Mouse (Mus musculus) liver, embryonic 14.5 days (tissue): ENCODE results near the gene Cpne6. TPM values are rescaled to one million over a fixed set of nuclear protein-coding genes. Genes with fewer than 3 reads are reported as not detected.

Source experiments
- ATAC-seq: fragments of 200-750 bp; cut with Nextera tagmentation; 2 replicates; pipeline ENCODE4 v1.8.0; 2017; ENCODE audit warnings: moderate number of reproducible peaks, mild to moderate bottlenecking, moderate library complexity; ENCODE audit not compliant: insufficient read depth
- DNase-seq, 3 experiments: peaks; one replicate each; pipeline ENCODE4 v3.0.0-alpha.2; 2012 to 2013; ENCODE audit warnings: low read depth in 3 of 3, low spot score in 3 of 3
- H3K27ac ChIP-seq: fragments of 300-500 bp; sonication (generic); 2 replicates; pipeline ENCODE4 v1.5.1; 2014; ENCODE audit warnings: moderate library complexity, mild to moderate bottlenecking, control low read depth, inconsistent platforms
- H3K27me3 ChIP-seq: fragments of 300-500 bp; sonication (generic); 2 replicates; pipeline ENCODE4 v1.6.1; 2014; ENCODE audit warnings: mild to moderate bottlenecking, low read length, moderate library complexity; ENCODE audit not compliant: control insufficient read depth, insufficient read depth
- H3K36me3 ChIP-seq: fragments of 300-500 bp; sonication (generic); replicated peaks from 2 replicates; pipeline ENCODE4 v1.6.1; 2014; ENCODE audit warnings: low read depth; ENCODE audit not compliant: control insufficient read depth, insufficient read depth
- H3K4me1 ChIP-seq, 2 experiments: fragments of 200-500 bp in 1 of 2; fragments of 300-500 bp in 1 of 2; sonication (generic) in 1 of 2; replicated peaks; 2 replicates each; pipeline ENCODE4 v1.6.1; 2012 to 2014; ENCODE audit warnings: antibody characterized with exemption in 1 of 2, inconsistent platforms in 1 of 2, low read length in 1 of 2; ENCODE audit not compliant: control insufficient read depth in 2 of 2, insufficient read depth in 2 of 2
- H3K4me2 ChIP-seq: fragments of 300-500 bp; sonication (generic); 2 replicates; pipeline ENCODE4 v1.6.1; 2014; ENCODE audit warnings: low read depth, mild to moderate bottlenecking, control low read depth, moderate library complexity
- H3K4me3 ChIP-seq, 2 experiments: fragments of 200-500 bp in 1 of 2; fragments of 300-500 bp in 1 of 2; sonication (generic) in 1 of 2; 2 replicates each; pipeline ENCODE4 v1.5.1; 2012 to 2014; ENCODE audit warnings: low read depth in 2 of 2, low read length in 2 of 2, mild to moderate bottlenecking in 2 of 2, control low read depth in 1 of 2, inconsistent platforms in 1 of 2, moderate library complexity in 1 of 2; ENCODE audit not compliant: insufficient read depth in 1 of 2
- H3K9ac ChIP-seq: fragments of 300-500 bp; sonication (generic); replicated peaks from 2 replicates; pipeline ENCODE4 v1.6.1; 2014; ENCODE audit warnings: mild to moderate bottlenecking, control low read depth, moderate library complexity
- H3K9me3 ChIP-seq: fragments of 300-500 bp; sonication (generic); 2 replicates; pipeline ENCODE4 v1.6.1; 2016; ENCODE audit warnings: low read length, mixed read lengths; ENCODE audit not compliant: control insufficient read depth
- CTCF ChIP-seq: IDR thresholded peaks from 2 replicates; pipeline ENCODE4 v1.5.1; 2016; ENCODE audit warnings: antibody characterized with exemption, low read depth, control low read depth
- EP300 ChIP-seq: IDR thresholded peaks from 2 replicates; pipeline ENCODE4 v1.6.1; 2016; ENCODE audit warnings: antibody characterized with exemption, low read depth
- WGBS: fragments of 180-500 bp; shearing (Covaris S2); extraction: QIAGEN DNeasy Blood & Tissue Kit; methylation state at CpG from one replicate; pipeline ENCODE4 v1.1.7; 2014; ENCODE audit not compliant: insufficient replicate concordance; 5-methylcytosine and 5-hydroxymethylcytosine counted together
- polyA plus RNA-seq, 2 experiments: library from polyadenylated mRNA; depleted of rRNA in 1 of 2; stranded (reverse) in 1 of 2; unstranded in 1 of 2; fragments of >200 nt; fragmentation: Nextera tagmentation in 1 of 2; extraction: Ambion mirVana in 1 of 2; gene quantifications; 2 replicates each; pipeline versions ENCODE4 v1.2.1 to v1.2.3; 2012 to 2014

Cpne6 gene
- polyA plus RNA-seq, 2 experiments = 0.06 TPM; not detected in 1

DNA sequence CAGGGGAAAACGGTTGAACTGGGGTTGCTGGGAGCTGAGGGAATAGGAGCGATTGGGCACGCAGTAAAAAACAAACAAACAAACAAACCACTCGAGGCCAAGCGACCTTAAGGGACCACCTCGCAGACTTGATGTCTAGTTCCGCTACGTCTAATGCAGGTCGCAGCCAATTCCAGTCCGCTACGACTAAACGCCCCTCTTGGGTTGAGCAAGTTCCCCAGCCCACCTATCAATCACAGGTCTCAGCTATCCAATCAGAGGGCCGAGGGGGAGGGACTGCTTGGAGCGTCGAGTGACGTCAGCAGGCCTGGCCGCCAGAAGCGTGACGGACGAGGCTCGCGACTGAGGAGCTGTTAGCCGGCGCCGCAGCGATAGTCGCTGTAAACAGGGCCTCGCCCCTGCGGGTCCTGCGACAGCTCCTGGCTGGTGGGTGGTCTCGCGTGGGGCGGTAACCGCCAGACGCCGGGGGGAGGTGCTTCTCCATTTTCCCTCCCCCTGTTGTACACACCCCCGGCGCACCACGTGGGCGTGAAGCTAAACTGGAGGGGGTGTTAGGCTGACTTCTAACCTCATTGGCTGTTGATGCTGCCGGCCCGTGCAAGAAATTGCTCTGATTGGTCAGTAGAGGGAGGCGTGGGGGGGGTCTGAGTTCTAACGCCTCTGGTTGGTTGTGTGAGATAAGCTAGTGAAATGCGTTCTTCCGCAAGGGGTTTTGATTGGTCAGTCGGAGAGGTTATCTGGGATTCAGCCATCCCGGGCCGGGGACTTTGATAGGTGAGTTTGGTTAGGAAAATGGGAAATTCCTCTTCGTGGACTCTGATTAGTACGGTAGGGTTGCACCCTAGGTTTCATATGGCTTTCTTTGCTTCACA, 50.2 kb downstream of the Cpne6 start, which contains the start of gene A730061H03Rik:
Gene A730061H03Rik, minus strand, starts transcription at position 205 of the 872 bp plus-strand sequence.
- Histone ChIP-seq H3K4me1 (peaks cover 28 to 42% of the 10 kb centered on the region in 2 experiments), H3K27ac (peak within 1 kb of the TSS; percentile 94), H3K36me3 (peaks cover 16% of the 10 kb centered on the region), H3K9ac (peak within 1 kb of the TSS; percentile 98), H3K4me3 (peak within 1 kb of the TSS; percentile 83), H3K4me2 (peak within 1 kb of the TSS; percentile 97), H3K27me3 (no peaks in the 10 kb centered on the region), H3K9me3 (no peaks in the 10 kb centered on the region)
- peak; percentile 88 for ATAC-seq
- under 1% methylated on average over 49 of the region's 51 CpGs for WGBS
- DNase-seq = peak; percentile 99
- TF ChIP-seq CTCF = no peak
- peak; percentile 65 for TF ChIP-seq EP300

DNA sequence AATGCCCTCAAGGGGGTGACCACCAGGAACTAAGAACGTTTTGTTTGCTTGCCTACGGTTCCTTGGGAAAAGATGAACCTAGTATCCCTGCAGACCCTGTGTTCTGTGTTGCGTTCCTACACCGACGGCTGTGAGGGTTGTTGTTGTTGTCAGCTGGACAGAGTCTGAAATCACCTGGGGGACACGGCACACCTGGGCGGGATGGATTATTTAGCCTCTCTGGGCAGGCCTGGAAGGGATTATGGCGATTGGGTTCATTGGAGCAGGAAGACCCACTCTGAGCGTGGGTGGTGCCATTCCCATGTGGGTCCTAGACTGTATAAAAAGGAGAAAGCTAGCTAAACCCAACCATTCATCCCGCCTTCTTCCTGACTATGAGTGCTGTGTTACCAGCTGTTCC, 51.6 kb downstream of the Cpne6 start:
- Histone ChIP-seq H3K27me3 (no peaks in the 10 kb centered on the region), H3K36me3 (peaks cover 31% of the 10 kb centered on the region), H3K9me3 (no peaks in the 10 kb centered on the region), H3K27ac (no peak overlapping the region), H3K4me2 (peak overlapping the region; percentile 97), H3K9ac (no peak overlapping the region), H3K4me3 (peak overlapping the region in 1 of 2 experiments; percentile 83; a peak in 1 of 4 replicates), H3K4me1 (peaks cover 20 to 37% of the 10 kb centered on the region in 2 experiments)
- no peak for ATAC-seq
- no peak for DNase-seq
- WGBS = 79% methylated on average over 10 of the region's 10 CpGs
- TF ChIP-seq CTCF (no peak), EP300 (no peak)

DNA sequence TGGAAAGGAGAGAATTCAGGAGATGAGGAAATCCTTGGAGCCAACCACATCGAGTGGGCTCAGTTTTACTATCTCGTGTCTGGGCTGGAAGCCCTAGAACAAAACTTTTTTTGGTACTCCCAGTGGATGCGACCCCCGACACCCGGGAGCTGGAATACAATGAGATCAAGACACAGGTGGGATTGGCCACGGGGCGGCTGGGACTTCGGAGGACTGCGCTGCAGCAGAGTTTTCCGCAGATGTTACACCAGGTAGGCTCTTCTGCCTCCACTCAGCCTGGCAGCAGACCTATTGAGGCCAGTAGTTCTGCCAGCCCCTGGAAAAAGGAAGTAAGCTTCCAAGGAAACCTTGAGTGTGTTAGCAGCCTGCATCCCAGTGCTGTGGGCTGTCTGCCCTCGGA, 53.0 kb downstream of the Cpne6 start:
- Histone ChIP-seq H3K4me2 (no peak overlapping the region), H3K27ac (no peak overlapping the region), H3K9me3 (no peaks in the 10 kb centered on the region), H3K4me1 (peaks cover 12 to 24% of the 10 kb centered on the region in 2 experiments), H3K27me3 (no peaks in the 10 kb centered on the region), H3K36me3 (peaks cover 37% of the 10 kb centered on the region), H3K9ac (no peak overlapping the region), H3K4me3 (no peak overlapping the region)
- TF ChIP-seq CTCF (no peak), EP300 (no peak)
- no peak for DNase-seq
- no peak for ATAC-seq
- 80% methylated on average over 11 of the region's 11 CpGs for WGBS

DNA sequence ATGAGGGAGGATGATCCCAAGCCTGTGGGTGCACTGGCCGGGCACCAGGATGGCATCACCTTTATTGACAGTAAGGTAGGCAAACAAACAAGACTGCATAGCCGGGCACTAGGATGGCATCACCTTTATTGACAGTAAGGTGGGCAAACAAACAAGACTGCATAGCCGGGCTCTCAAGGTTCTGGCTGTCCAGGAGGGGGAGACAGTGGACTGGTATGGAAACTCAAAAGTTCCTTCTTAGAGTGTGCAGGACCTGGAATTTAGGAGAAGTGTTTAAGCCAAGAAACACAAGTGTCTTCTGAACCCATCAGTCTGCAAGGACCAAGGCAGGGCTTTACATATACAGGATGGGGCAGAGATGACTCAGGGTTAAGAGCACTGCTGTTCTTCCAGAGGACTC, 55.5 kb downstream of the Cpne6 start:
- ATAC-seq (no peak), DNase-seq (no peak)
- peaks cover 9 to 13% of the 10 kb centered on the region in 2 experiments; a peak in 3 of 4 replicates for H3K4me1 ChIP-seq
- 74% methylated on average over 3 of the region's 3 CpGs for WGBS
- H3K4me3 ChIP-seq = no peak overlapping the region
- H3K27ac ChIP-seq = no peak overlapping the region
- peaks cover 45% of the 10 kb centered on the region for H3K36me3 ChIP-seq
- no peaks in the 10 kb centered on the region for H3K27me3 ChIP-seq
- H3K9ac ChIP-seq = no peak overlapping the region
- no peaks in the 10 kb centered on the region for H3K9me3 ChIP-seq
- TF ChIP-seq EP300 (no peak), CTCF (peak; percentile 38)
- no peak overlapping the region for H3K4me2 ChIP-seq

Other genes with a start within 250 kb of the Cpne6 start
- 40.3 and 44.1 TPM in 2 replicates for gene Dhrs4, start 31.7 kb upstream of the Cpne6 start, polyA plus RNA-seq (2012; rRNA removed)
- gene Dhrs4, start 31.7 kb upstream of the Cpne6 start, polyA plus RNA-seq (2014; fragmentation: Nextera tagmentation; extraction: Ambion mirVana) = 40.4 and 42.2 TPM in 2 replicates
- gene Carmil3, start 19.8 kb upstream of the Cpne6 start, polyA plus RNA-seq (2012; rRNA removed) = 2.6 TPM in 2 replicates
- 0.32 and 0.45 TPM in 2 replicates for gene Carmil3, start 19.8 kb upstream of the Cpne6 start, polyA plus RNA-seq (2014; fragmentation: Nextera tagmentation; extraction: Ambion mirVana)
- gene Nrl, start 14.5 kb downstream of the Cpne6 start, polyA plus RNA-seq (2012; rRNA removed) = not detected in 2 replicates
- gene Nrl, start 14.5 kb downstream of the Cpne6 start, polyA plus RNA-seq (2014; fragmentation: Nextera tagmentation; extraction: Ambion mirVana) = not detected in 2 replicates
- gene Pck2, start 29.8 kb downstream of the Cpne6 start, polyA plus RNA-seq (2012; rRNA removed) = 19.6 and 21.9 TPM in 2 replicates
- 15.6 and 20.6 TPM in 2 replicates for gene Pck2, start 29.8 kb downstream of the Cpne6 start, polyA plus RNA-seq (2014; fragmentation: Nextera tagmentation; extraction: Ambion mirVana)
- 25.4 and 30.9 TPM in 2 replicates for gene Dcaf11, start 49.6 kb downstream of the Cpne6 start, polyA plus RNA-seq (2012; rRNA removed)
- 47.5 and 51.2 TPM in 2 replicates for gene Dcaf11, start 49.6 kb downstream of the Cpne6 start, polyA plus RNA-seq (2014; fragmentation: Nextera tagmentation; extraction: Ambion mirVana)
- gene A730061H03Rik, start 50.0 kb downstream of the Cpne6 start, polyA plus RNA-seq (2012; rRNA removed) = 0.95 and 1.3 TPM in 2 replicates
- 1.8 and 2.1 TPM in 2 replicates for gene A730061H03Rik, start 50.0 kb downstream of the Cpne6 start, polyA plus RNA-seq (2014; fragmentation: Nextera tagmentation; extraction: Ambion mirVana)
- gene Fitm1, start 65.2 kb downstream of the Cpne6 start, polyA plus RNA-seq (2012; rRNA removed) = 0.19 and 0.38 TPM in 2 replicates
- gene Fitm1, start 65.2 kb downstream of the Cpne6 start, polyA plus RNA-seq (2014; fragmentation: Nextera tagmentation; extraction: Ambion mirVana) = 0.37 and 0.58 TPM in 2 replicates
- gene Psme1, start 67.7 kb downstream of the Cpne6 start, polyA plus RNA-seq (2012; rRNA removed) = 32.0 and 51.1 TPM in 2 replicates
- 99.9 and 103 TPM in 2 replicates for gene Psme1, start 67.7 kb downstream of the Cpne6 start, polyA plus RNA-seq (2014; fragmentation: Nextera tagmentation; extraction: Ambion mirVana)
- gene Emc9, start 74.9 kb downstream of the Cpne6 start, polyA plus RNA-seq (2012; rRNA removed) = 19.2 and 20.3 TPM in 2 replicates
- 32.8 and 33.0 TPM in 2 replicates for gene Emc9, start 74.9 kb downstream of the Cpne6 start, polyA plus RNA-seq (2014; fragmentation: Nextera tagmentation; extraction: Ambion mirVana)
- gene Psme2, start 80.7 kb downstream of the Cpne6 start, polyA plus RNA-seq (2012; rRNA removed) = 36.2 and 56.0 TPM in 2 replicates
- 181 and 190 TPM in 2 replicates for gene Psme2, start 80.7 kb downstream of the Cpne6 start, polyA plus RNA-seq (2014; fragmentation: Nextera tagmentation; extraction: Ambion mirVana)
- 6.2 and 6.5 TPM in 2 replicates for gene Rnf31, start 81.3 kb downstream of the Cpne6 start, polyA plus RNA-seq (2012; rRNA removed)
- gene Rnf31, start 81.3 kb downstream of the Cpne6 start, polyA plus RNA-seq (2014; fragmentation: Nextera tagmentation; extraction: Ambion mirVana) = 6.6 and 7.6 TPM in 2 replicates
- 13.5 and 15.1 TPM in 2 replicates for gene Irf9, start 93.1 kb downstream of the Cpne6 start, polyA plus RNA-seq (2012; rRNA removed)
- 11.2 and 13.8 TPM in 2 replicates for gene Irf9, start 93.1 kb downstream of the Cpne6 start, polyA plus RNA-seq (2014; fragmentation: Nextera tagmentation; extraction: Ambion mirVana)
- 1.7 and 1.9 TPM in 2 replicates for gene Rec8, start 107.6 kb downstream of the Cpne6 start, polyA plus RNA-seq (2012; rRNA removed)
- 0.87 and 1.0 TPM in 2 replicates for gene Rec8, start 107.6 kb downstream of the Cpne6 start, polyA plus RNA-seq (2014; fragmentation: Nextera tagmentation; extraction: Ambion mirVana)
- gene Ipo4, start 125.5 kb downstream of the Cpne6 start, polyA plus RNA-seq (2012; rRNA removed) = 13.5 and 27.6 TPM in 2 replicates
- gene Ipo4, start 125.5 kb downstream of the Cpne6 start, polyA plus RNA-seq (2014; fragmentation: Nextera tagmentation; extraction: Ambion mirVana) = 22.6 and 27.9 TPM in 2 replicates
- 2.0 and 3.4 TPM in 2 replicates for gene Gm49378, start 127.5 kb downstream of the Cpne6 start, polyA plus RNA-seq (2012; rRNA removed)
- gene Gm49378, start 127.5 kb downstream of the Cpne6 start, polyA plus RNA-seq (2014; fragmentation: Nextera tagmentation; extraction: Ambion mirVana) = 2.0 and 2.9 TPM in 2 replicates
- gene Tm9sf1, start 133.4 kb downstream of the Cpne6 start, polyA plus RNA-seq (2012; rRNA removed) = 26.4 and 33.2 TPM in 2 replicates
- gene Tm9sf1, start 133.4 kb downstream of the Cpne6 start, polyA plus RNA-seq (2014; fragmentation: Nextera tagmentation; extraction: Ambion mirVana) = 42.8 and 45.4 TPM in 2 replicates
- 0.34 and 0.39 TPM in 2 replicates for gene Tssk4, start 139.7 kb downstream of the Cpne6 start, polyA plus RNA-seq (2012; rRNA removed)
- 0.19 and 0.23 TPM in 2 replicates for gene Tssk4, start 139.7 kb downstream of the Cpne6 start, polyA plus RNA-seq (2014; fragmentation: Nextera tagmentation; extraction: Ambion mirVana)
- 11.6 and 13.4 TPM in 2 replicates for gene Mdp1, start 150.1 kb downstream of the Cpne6 start, polyA plus RNA-seq (2012; rRNA removed)
- gene Mdp1, start 150.1 kb downstream of the Cpne6 start, polyA plus RNA-seq (2014; fragmentation: Nextera tagmentation; extraction: Ambion mirVana) = 15.5 and 16.6 TPM in 2 replicates
- 10.6 and 14.1 TPM in 2 replicates for gene Gmpr2, start 161.5 kb downstream of the Cpne6 start, polyA plus RNA-seq (2012; rRNA removed)
- gene Gmpr2, start 161.5 kb downstream of the Cpne6 start, polyA plus RNA-seq (2014; fragmentation: Nextera tagmentation; extraction: Ambion mirVana) = 17.9 and 18.2 TPM in 2 replicates
- 101 and 168 TPM in 2 replicates for gene Nedd8, start 161.7 kb downstream of the Cpne6 start, polyA plus RNA-seq (2012; rRNA removed)
- 279 and 286 TPM in 2 replicates for gene Nedd8, start 161.7 kb downstream of the Cpne6 start, polyA plus RNA-seq (2014; fragmentation: Nextera tagmentation; extraction: Ambion mirVana)
- gene Tinf2, start 171.4 kb downstream of the Cpne6 start, polyA plus RNA-seq (2012; rRNA removed) = 13.4 and 16.6 TPM in 2 replicates
- 19.0 and 19.3 TPM in 2 replicates for gene Tinf2, start 171.4 kb downstream of the Cpne6 start, polyA plus RNA-seq (2014; fragmentation: Nextera tagmentation; extraction: Ambion mirVana)
- gene Tgm1, start 203.5 kb downstream of the Cpne6 start, polyA plus RNA-seq (2012; rRNA removed) = 2.0 and 2.4 TPM in 2 replicates
- 2.0 and 2.3 TPM in 2 replicates for gene Tgm1, start 203.5 kb downstream of the Cpne6 start, polyA plus RNA-seq (2014; fragmentation: Nextera tagmentation; extraction: Ambion mirVana)
- gene Rabggta, start 211.8 kb downstream of the Cpne6 start, polyA plus RNA-seq (2012; rRNA removed) = 10.9 and 12.8 TPM in 2 replicates
- gene Rabggta, start 211.8 kb downstream of the Cpne6 start, polyA plus RNA-seq (2014; fragmentation: Nextera tagmentation; extraction: Ambion mirVana) = 7.4 and 8.1 TPM in 2 replicates
- gene Dhrs1, start 235.2 kb downstream of the Cpne6 start, polyA plus RNA-seq (2012; rRNA removed) = 21.2 and 31.0 TPM in 2 replicates
- gene Dhrs1, start 235.2 kb downstream of the Cpne6 start, polyA plus RNA-seq (2014; fragmentation: Nextera tagmentation; extraction: Ambion mirVana) = 34.4 and 40.4 TPM in 2 replicates
- gene Nop9, start 235.2 kb downstream of the Cpne6 start, polyA plus RNA-seq (2012; rRNA removed) = 13.1 and 13.2 TPM in 2 replicates
- gene Nop9, start 235.2 kb downstream of the Cpne6 start, polyA plus RNA-seq (2014; fragmentation: Nextera tagmentation; extraction: Ambion mirVana) = 20.8 and 27.5 TPM in 2 replicates
- 37.3 and 42.1 TPM in 2 replicates for gene Cideb, start 248.0 kb downstream of the Cpne6 start, polyA plus RNA-seq (2012; rRNA removed)
- gene Cideb, start 248.0 kb downstream of the Cpne6 start, polyA plus RNA-seq (2014; fragmentation: Nextera tagmentation; extraction: Ambion mirVana) = 40.0 and 42.8 TPM in 2 replicates